Mouse (Mus musculus): ENCODE measurements at regions not wholly inside any gene's neighbourhood (a gene's known extent, or its start where the extent isn't known, plus 50 kb on each side); places are given as distances from the start of the nearest gene placed in this dataset.

GRCm38 (mm10) chr2:30686359-30686758, 91.5 kb downstream of the Cstad start:
- TF ChIP-seq NRF1 (IDR thresholded peaks at IDR 0.05; ENCODE audit: insufficient read depth, low read depth, low read length, poor library complexity, severe bottlenecking) (no peak), JUND (IDR thresholded peaks at IDR 0.05; ENCODE audit: low read depth, low read length) (no peak), RCOR1 (IDR thresholded peaks at IDR 0.05; ENCODE audit: low read depth, low read length) (no peak), POLR2AphosphoS5 (IDR thresholded peaks at IDR 0.05; ENCODE audit: borderline replicate concordance, low read depth, low read length) (no peak), MYB (IDR thresholded peaks at IDR 0.05; ENCODE audit: low read depth, low read length) (no peak), EP300 (IDR thresholded peaks at IDR 0.05; ENCODE audit: low read depth in 1 of 2, low read length in 2 of 2) (no peak), GATA1 (IDR thresholded peaks at IDR 0.05; ENCODE audit: low read depth, low read length) (no peak), HCFC1 (IDR thresholded peaks at IDR 0.05; ENCODE audit: low read depth, low read length) (no peak), TBP (IDR thresholded peaks at IDR 0.05; ENCODE audit: low read depth, low read length) (no peak), ZKSCAN1 (IDR thresholded peaks at IDR 0.05; ENCODE audit: low read depth, low read length) (no peak), USF1 (IDR thresholded peaks at IDR 0.05; ENCODE audit: low read depth, low read length) (no peak), SIN3A (IDR thresholded peaks at IDR 0.05; ENCODE audit: low read length) (no peak), MAX (IDR thresholded peaks at IDR 0.05; ENCODE audit: low read length) (no peak), KAT2A (conservative IDR thresholded peaks at IDR 0.05; ENCODE audit: low read depth, low read length) (no peak), GABPA (IDR thresholded peaks at IDR 0.05; ENCODE audit: low read depth, low read length) (no peak), MXI1 (IDR thresholded peaks at IDR 0.05; ENCODE audit: low read depth, low read length) (no peak), SMC3 (IDR thresholded peaks at IDR 0.05; ENCODE audit: low read depth, low read length) (no peak), RAD21 (IDR thresholded peaks at IDR 0.05; ENCODE audit: low read depth, low read length) (no peak)
- Histone ChIP-seq H3K4me1 (ENCODE audit: control insufficient read depth in 1 of 2, insufficient read depth in 2 of 2, low read length in 2 of 2) (peaks cover 7 to 15% of the 10 kb centered on the region in 2 experiments), H3K79me2 (ENCODE audit: control insufficient read depth, insufficient read depth, low read length, poor library complexity) (no peaks in the 10 kb centered on the region), H3K9ac (ENCODE audit: control insufficient read depth, low read depth, low read length, poor library complexity, severe bottlenecking) (no peak overlapping the region), H3K9me3 (replicated peaks; ENCODE audit: insufficient read depth, low read length) (no peaks in the 10 kb centered on the region), H3K27me3 (ENCODE audit: control insufficient read depth in 1 of 2, insufficient read depth in 2 of 2, low read length in 2 of 2) (no peaks in the 10 kb centered on the region; a peak in 1 of 4 replicates), H3K4me3 (ENCODE audit: control insufficient read depth in 1 of 2, insufficient read depth in 1 of 2, low read depth in 2 of 2, low read length in 2 of 2) (no peak overlapping the region), H3K27ac (ENCODE audit: control insufficient read depth, low read depth, low read length) (no peak overlapping the region), H3K36me3 (ENCODE audit: control insufficient read depth in 1 of 2, insufficient read depth in 2 of 2, low read length in 2 of 2) (peaks cover 0 to 12% of the 10 kb centered on the region in 2 experiments; a peak in 2 of 4 replicates)
- DNase-seq (ENCODE audit: low read depth, low spot score): no peak

DNA sequence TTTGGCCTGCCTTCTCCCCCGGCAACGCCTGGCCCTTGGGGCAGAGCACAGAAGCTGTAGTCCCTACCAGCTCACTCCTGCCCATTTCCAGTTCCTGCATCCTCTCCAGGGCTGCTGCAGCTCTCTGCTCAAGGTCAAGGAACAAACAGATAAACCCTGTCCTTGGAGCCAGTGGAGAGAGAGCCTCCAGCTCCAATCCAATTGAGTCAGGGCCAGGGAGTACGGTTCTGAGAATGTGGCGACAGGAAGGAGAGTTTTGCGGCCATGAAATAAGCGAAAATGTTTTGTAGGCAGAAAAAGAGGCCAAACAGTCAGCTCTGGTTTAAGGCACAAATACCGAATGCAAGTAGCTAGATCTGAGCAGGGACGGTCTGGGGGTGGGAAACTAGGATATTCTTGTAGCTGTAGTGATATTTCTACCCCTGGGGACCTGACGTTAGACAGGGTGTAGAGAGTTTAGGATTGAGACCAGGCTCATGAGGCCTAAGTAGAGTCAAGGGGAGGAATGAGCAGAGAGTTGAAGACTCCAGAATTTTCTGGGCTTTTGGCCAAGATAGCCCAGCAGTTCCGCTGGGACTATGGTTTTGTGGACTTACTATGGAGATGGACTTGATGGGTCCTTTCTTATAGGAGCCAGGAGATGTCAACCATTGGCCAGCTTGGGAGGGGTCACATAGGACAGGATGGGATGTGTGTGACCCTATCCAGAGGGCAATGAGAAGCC, 90.5 kb downstream of the Cstad start:
- DNase-seq (ENCODE audit: low read depth, low spot score): no peak
- H3K36me3 ChIP-seq (ENCODE audit: control insufficient read depth in 1 of 2, insufficient read depth in 2 of 2, low read length in 2 of 2): peaks cover 0 to 5% of the 10 kb centered on the region in 2 experiments; a peak in 1 of 4 replicates
- no peaks in the 10 kb centered on the region for H3K79me2 ChIP-seq (ENCODE audit: control insufficient read depth, insufficient read depth, low read length, poor library complexity)
- peaks cover 5 to 6% of the 10 kb centered on the region in 2 experiments for H3K4me1 ChIP-seq (ENCODE audit: control insufficient read depth in 1 of 2, insufficient read depth in 2 of 2, low read length in 2 of 2)
- no peak overlapping the region for H3K4me3 ChIP-seq (ENCODE audit: control insufficient read depth in 1 of 2, insufficient read depth in 1 of 2, low read depth in 2 of 2, low read length in 2 of 2)
- no peaks in the 10 kb centered on the region for H3K9me3 ChIP-seq (replicated peaks; ENCODE audit: insufficient read depth, low read length)
- no peak for TF ChIP-seq POLR2A (IDR thresholded peaks at IDR 0.05; ENCODE audit: control insufficient read depth in 1 of 2, insufficient read depth in 1 of 2, low read depth in 1 of 2, low read length in 2 of 2, poor library complexity in 1 of 2)
- no peak for TF ChIP-seq MYC (IDR thresholded peaks at IDR 0.05; ENCODE audit: low read depth, low read length)
- TF ChIP-seq UBTF (IDR thresholded peaks at IDR 0.05; ENCODE audit: borderline replicate concordance, insufficient read depth, low read depth, low read length): no peak
- no peak for TF ChIP-seq USF2 (IDR thresholded peaks at IDR 0.05; ENCODE audit: borderline replicate concordance in 1 of 2, insufficient read depth in 1 of 2, low read depth in 1 of 2, low read length in 2 of 2)
- TF ChIP-seq RCOR1 (IDR thresholded peaks at IDR 0.05; ENCODE audit: low read depth, low read length): no peak
- no peak for TF ChIP-seq MAFK (IDR thresholded peaks at IDR 0.05; ENCODE audit: borderline replicate concordance, low read depth, low read length)
- no peak for TF ChIP-seq GABPA (IDR thresholded peaks at IDR 0.05; ENCODE audit: low read depth, low read length)
- TF ChIP-seq MEF2A (IDR thresholded peaks at IDR 0.05; ENCODE audit: extremely low read depth, insufficient replicate concordance, low read depth, low read length, poor library complexity, severe bottlenecking): no peak
- TF ChIP-seq EP300 (IDR thresholded peaks at IDR 0.05; ENCODE audit: low read depth in 1 of 2, low read length in 2 of 2): no peak
- H3K9ac ChIP-seq (ENCODE audit: control insufficient read depth, low read depth, low read length, poor library complexity, severe bottlenecking): no peak overlapping the region
- no peaks in the 10 kb centered on the region; a peak in 1 of 4 replicates for H3K27me3 ChIP-seq (ENCODE audit: control insufficient read depth in 1 of 2, insufficient read depth in 2 of 2, low read length in 2 of 2)
- no peak overlapping the region for H3K27ac ChIP-seq (ENCODE audit: control insufficient read depth, low read depth, low read length)
